Comparison of ENCODE assay signal across 17 mouse cellular contexts in the genomic region with DNA sequence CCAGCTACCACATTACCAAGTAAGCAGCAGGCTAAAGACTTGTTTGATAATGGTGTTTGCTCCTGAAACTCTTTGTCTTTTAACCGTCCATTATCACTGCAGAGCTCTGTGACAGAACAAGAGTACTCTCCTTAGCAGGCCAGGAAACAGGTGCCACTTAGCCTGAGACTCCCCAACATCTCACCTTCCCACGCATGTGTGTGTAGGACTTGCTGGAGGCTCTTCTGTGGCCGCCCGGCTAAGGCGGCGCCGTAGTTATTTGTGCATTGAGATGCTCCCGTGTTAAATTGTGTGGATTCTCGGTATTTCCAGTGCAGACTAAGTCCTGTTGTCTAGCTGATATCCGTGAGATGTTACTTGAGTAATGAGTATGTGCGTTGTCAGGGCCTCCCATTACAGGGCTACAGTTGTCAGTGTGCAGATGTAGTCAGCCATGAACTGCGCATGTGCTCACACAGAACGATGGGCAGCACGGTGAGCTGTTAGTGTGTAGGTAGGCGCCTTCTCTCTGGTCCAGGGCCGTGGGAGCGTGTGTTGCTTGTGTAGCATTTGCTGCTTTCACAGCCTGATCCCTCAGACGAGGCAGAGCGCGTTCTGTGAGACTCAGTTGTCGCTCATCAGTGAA. TPM values are rescaled to one million over a fixed set of nuclear protein-coding genes. Genes with fewer than 3 reads are reported as not detected.
"Had no signal": no experiment of that assay in that cellular context is flagged by ENCODE, and none has a peak within 500 bp of the region (broad histone marks: within the 10 kb centered on the region; RNA-seq: fewer than 3 reads in every experiment).

No protein-coding gene starts in this region.

- H3K27ac ChIP-seq: intestine, embryonic 15.5 days; layer of hippocampus, adult 2 months; limb, embryonic 10.5 days; liver, embryonic 15.5 days had no signal

- DNase-seq: kidney, adult 18-20 months; kidney, postnatal 10 days; kidney, postnatal 4 days; lung, adult 2 months; lung, postnatal 36 days; spleen, adult 18-20 months; thymus, adult 18-20 months; thymus, postnatal 14 days had no signal

- H3K9ac ChIP-seq: intestine, embryonic 15.5 days; liver, embryonic 15.5 days had no signal

- H3K4me3 ChIP-seq: intestine, embryonic 15.5 days; layer of hippocampus, adult 2 months; limb, embryonic 10.5 days; liver, embryonic 15.5 days had no signal

- H3K27me3 ChIP-seq: intestine, embryonic 15.5 days; liver, embryonic 15.5 days had no signal

- ATAC-seq: intestine, embryonic 15.5 days; lung, postnatal 0 days; midbrain, embryonic 16.5 days had no signal

- H3K4me2 ChIP-seq: intestine, embryonic 15.5 days; liver, embryonic 11.5 days; liver, embryonic 15.5 days; midbrain, embryonic 11.5 days had no signal

- H3K9me3 ChIP-seq: intestine, embryonic 15.5 days; limb, embryonic 10.5 days; liver, embryonic 15.5 days had no signal

- H3K4me1 ChIP-seq: intestine, embryonic 15.5 days; limb, embryonic 10.5 days; liver, embryonic 15.5 days had no signal

RNA-seq across cellular contexts. Expression of gene Gm26558, which starts 26.7 kb away (rescaled TPM):
- total RNA-seq: layer of hippocampus, adult 2 months; megakaryocyte progenitor cell, adult 5-6 weeks had no signal
